Mouse (Mus musculus) heart, adult 2 months (tissue): ENCODE results near the gene Ptpn23. TPM values are rescaled to one million over a fixed set of nuclear protein-coding genes. Genes with fewer than 3 reads are reported as not detected.

Experiments used
- DNase-seq, 2 experiments: peaks; one replicate each; pipeline ENCODE4 v3.0.0; 2021
- H3K27ac ChIP-seq: fragments of 200-600 bp; 2 replicates; pipeline ENCODE4 v1.8.1; 2022
- H3K27me3 ChIP-seq: fragments of 200-500 bp; 2 replicates; pipeline ENCODE4 v1.6.1; 2012; ENCODE audit warnings: mild to moderate bottlenecking, low read length, inconsistent platforms, mixed read lengths; ENCODE audit not compliant: control insufficient read depth, insufficient read depth
- H3K36me3 ChIP-seq: fragments of 200-500 bp; 2 replicates; pipeline ENCODE4 v1.6.1; 2012; ENCODE audit warnings: low read length, inconsistent platforms; ENCODE audit not compliant: control insufficient read depth, insufficient read depth
- H3K4me1 ChIP-seq: fragments of 200-500 bp; 2 replicates; pipeline ENCODE4 v1.6.1; 2011; ENCODE audit warnings: low read length; ENCODE audit not compliant: control insufficient read depth, insufficient read depth
- H3K4me3 ChIP-seq: fragments of 200-600 bp; 2 replicates; pipeline ENCODE4 v1.8.1; 2022
- H3K79me2 ChIP-seq: fragments of 200-500 bp; replicated peaks from 2 replicates; pipeline ENCODE4 v1.6.1; 2012; ENCODE audit warnings: mild to moderate bottlenecking, inconsistent platforms, low read length, moderate library complexity, mixed read lengths; ENCODE audit not compliant: control insufficient read depth, insufficient read depth
- H3K9ac ChIP-seq: fragments of 200-500 bp; 2 replicates; pipeline ENCODE4 v1.6.1; 2012; ENCODE audit warnings: low read depth, mild to moderate bottlenecking, control low read depth, inconsistent platforms, low read length, mixed read lengths
- CTCF ChIP-seq: fragments of 200-600 bp; IDR thresholded peaks from 2 replicates; pipeline ENCODE4 v1.8.1; 2022; ENCODE audit warnings: antibody characterized with exemption, mild to moderate bottlenecking, moderate library complexity
- EP300 ChIP-seq: fragments of 200-500 bp; IDR thresholded peaks from 2 replicates; pipeline ENCODE4 v1.6.1; 2011; ENCODE audit warnings: low read depth, low read length, control low read depth; ENCODE audit not compliant: insufficient read depth
- POLR2A ChIP-seq: fragments of 200-500 bp; IDR thresholded peaks from 2 replicates; pipeline ENCODE4 v1.6.1; 2011; ENCODE audit warnings: mild to moderate bottlenecking, low read depth, low read length, control low read depth; ENCODE audit not compliant: insufficient read depth
- WGBS: fragments of 180-500 bp; shearing (Covaris S2); methylation state at CpG from one replicate; pipeline ENCODE4 v1.1.7; 2018; 5-methylcytosine and 5-hydroxymethylcytosine counted together
- intact Hi-C: fragments of 180-260 bp; cut with DNase I; formaldehyde crosslinking; loops from one replicate; pipeline ENCODE4 v1.15.1; 2025
- polyA plus RNA-seq: library from polyadenylated mRNA; depleted of rRNA; stranded (reverse); fragments of >200 nt; gene quantifications from 2 replicates; pipeline ENCODE4 v1.2.3, GENCODE M21; 2012
- total RNA-seq, 2 experiments: library from RNA; stranded (reverse); gene quantifications; 2 replicates each; pipeline ENCODE4 v1.2.3; 2021

Ptpn23 gene
- total and polyA plus RNA-seq, 3 experiments: 12.9 to 15.4 (median 15.2) TPM

DNA sequence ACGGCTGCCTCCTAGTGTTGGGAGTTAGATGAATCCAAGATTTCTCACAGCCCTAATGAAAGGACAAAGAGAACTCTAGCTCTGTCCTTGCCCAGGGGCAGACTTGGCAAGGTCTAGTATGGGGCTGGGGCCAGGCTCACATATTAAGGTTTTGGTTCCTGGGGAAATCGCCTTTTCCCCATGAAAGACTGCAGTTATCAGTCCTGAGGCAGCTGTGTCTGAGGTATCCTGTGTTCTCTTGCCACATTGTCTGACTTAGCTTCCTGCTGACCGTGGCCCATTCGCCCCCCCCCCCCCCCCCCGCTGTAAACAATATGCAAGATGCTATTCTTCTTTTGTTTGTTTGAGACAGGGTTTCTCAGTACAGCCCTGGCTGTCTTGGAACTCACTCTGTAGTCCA is 32.0 kb upstream of the Ptpn23 start:
- no peak for DNase-seq
- Histone ChIP-seq H3K27ac (no peak overlapping the region), H3K4me3 (no peak overlapping the region), H3K36me3 (no peaks in the 10 kb centered on the region), H3K4me1 (no peaks in the 10 kb centered on the region), H3K27me3 (no peaks in the 10 kb centered on the region), H3K9ac (no peak overlapping the region), H3K79me2 (no peaks in the 10 kb centered on the region)
- TF ChIP-seq EP300 (no peak), POLR2A (no peak), CTCF (no peak)
- intact Hi-C loops: loop anchor here (5.0 kb wide), 1 partner anchor 342 kb away; no protein-coding TSS in a partner anchor
- WGBS: 37% methylated on average over 5 of the region's 5 CpGs

DNA sequence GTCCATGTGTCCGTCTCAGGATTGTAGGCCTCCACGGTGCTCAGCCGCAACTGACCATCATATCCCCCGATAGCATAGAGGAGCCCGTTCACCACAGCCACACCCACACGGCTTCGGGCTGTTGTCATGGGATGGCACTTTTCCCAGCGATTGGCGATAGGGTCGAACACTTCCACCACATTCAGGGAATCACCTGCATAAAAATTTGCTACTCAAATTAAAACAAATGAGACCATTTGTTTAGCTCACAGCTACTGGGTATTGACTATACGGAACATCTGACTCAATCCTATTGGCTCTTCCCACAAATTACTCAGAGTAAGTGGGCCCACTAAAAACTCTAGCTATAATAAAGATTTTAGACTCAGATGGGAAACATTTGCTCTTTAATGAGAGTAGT is 28.0 kb upstream of the Ptpn23 start:
- intact Hi-C loops: no loop called here
- Histone ChIP-seq H3K79me2 (no peaks in the 10 kb centered on the region), H3K27me3 (no peaks in the 10 kb centered on the region), H3K27ac (no peak overlapping the region), H3K9ac (no peak overlapping the region), H3K4me1 (no peaks in the 10 kb centered on the region), H3K36me3 (no peaks in the 10 kb centered on the region), H3K4me3 (no peak overlapping the region)
- TF ChIP-seq CTCF (no peak), POLR2A (no peak), EP300 (no peak)
- WGBS: 92% methylated on average over 11 of the region's 11 CpGs
- DNase-seq: no peak

GRCm38 (mm10) chr9:110433045-110433444 is 25.0 kb upstream of the Ptpn23 start:
- WGBS: 97% methylated on average over 2 of the region's 2 CpGs
- Histone ChIP-seq H3K27me3 (no peaks in the 10 kb centered on the region), H3K79me2 (no peaks in the 10 kb centered on the region), H3K4me3 (no peak overlapping the region), H3K27ac (no peak overlapping the region), H3K36me3 (no peaks in the 10 kb centered on the region), H3K4me1 (no peaks in the 10 kb centered on the region), H3K9ac (no peak overlapping the region)
- intact Hi-C loops: no loop called here
- TF ChIP-seq EP300 (no peak), POLR2A (no peak), CTCF (no peak)
- no peak for DNase-seq

DNA sequence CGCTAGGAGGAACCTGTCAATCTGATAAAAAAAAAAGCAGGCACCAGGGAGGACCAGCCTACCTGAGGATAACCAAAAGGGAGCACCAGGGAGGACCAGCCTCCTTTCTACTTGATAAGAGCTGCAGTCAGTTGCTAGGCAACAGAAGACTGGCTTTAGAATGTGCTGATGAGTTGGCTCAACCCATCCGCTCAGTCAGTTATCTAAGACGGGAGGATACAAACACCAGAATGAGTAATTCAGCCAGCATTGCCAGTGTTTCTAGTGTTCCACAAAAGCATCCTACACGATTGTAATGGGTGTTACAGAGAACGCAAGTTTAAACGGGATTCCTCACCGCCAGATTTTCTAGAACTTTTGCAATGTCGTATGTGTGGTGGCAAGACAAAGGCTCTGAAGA is 23.2 kb upstream of the Ptpn23 start:
- no peak overlapping the region for H3K9ac ChIP-seq
- 69% methylated on average over 8 of the region's 8 CpGs for WGBS
- no peaks in the 10 kb centered on the region for H3K79me2 ChIP-seq
- no peaks in the 10 kb centered on the region for H3K36me3 ChIP-seq
- H3K27ac ChIP-seq: no peak overlapping the region
- H3K4me3 ChIP-seq: no peak overlapping the region
- intact Hi-C loops: no loop called here
- H3K27me3 ChIP-seq: no peaks in the 10 kb centered on the region
- no peak for DNase-seq
- TF ChIP-seq CTCF (no peak), EP300 (no peak), POLR2A (no peak)
- H3K4me1 ChIP-seq: no peaks in the 10 kb centered on the region

DNA sequence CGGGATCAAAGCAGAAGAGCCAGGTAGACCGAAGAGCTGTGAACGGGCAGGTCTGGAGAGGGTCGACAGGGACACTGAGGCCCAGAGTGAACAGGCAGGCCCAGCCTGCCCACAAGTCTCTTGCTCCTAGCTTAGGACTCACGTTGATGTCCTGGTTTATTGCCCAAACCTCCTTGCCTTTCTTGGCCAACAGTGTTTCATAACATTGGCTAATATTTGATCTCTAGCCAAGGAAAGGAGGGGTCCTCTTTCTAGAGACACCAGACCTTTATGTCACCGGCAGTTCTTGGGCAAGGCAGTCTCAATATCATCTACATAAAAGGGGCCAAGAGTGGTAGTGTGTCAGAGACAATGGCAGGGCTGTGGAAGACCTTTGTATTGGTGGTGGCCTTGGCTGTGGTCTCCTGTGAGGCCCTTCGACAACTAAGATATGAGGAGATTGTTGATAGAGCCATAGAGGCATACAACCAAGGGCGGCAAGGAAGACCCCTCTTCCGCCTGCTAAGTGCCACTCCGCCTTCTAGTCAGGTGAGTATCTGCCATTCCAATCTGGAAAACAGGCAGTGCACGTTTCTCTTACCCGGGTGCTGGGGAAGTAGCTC is 11.6 kb upstream of the Ptpn23 start, which contains the start of gene Ngp:
Gene Ngp (plus strand): TSS at position 237 of the 602 bp plus-strand sequence.
- intact Hi-C loops: no loop called here
- H3K4me3 ChIP-seq: no peak within 1 kb of the TSS
- H3K9ac ChIP-seq: no peak within 1 kb of the TSS
- no peaks in the 10 kb centered on the region for H3K27me3 ChIP-seq
- H3K36me3 ChIP-seq: no peaks in the 10 kb centered on the region
- 84% methylated on average over 12 of the region's 12 CpGs for WGBS
- no peaks in the 10 kb centered on the region for H3K79me2 ChIP-seq
- no peak for TF ChIP-seq POLR2A
- no peak for TF ChIP-seq CTCF
- TF ChIP-seq EP300: no peak
- DNase-seq: no peak
- H3K27ac ChIP-seq: no peak within 1 kb of the TSS
- no peaks in the 10 kb centered on the region for H3K4me1 ChIP-seq

DNA sequence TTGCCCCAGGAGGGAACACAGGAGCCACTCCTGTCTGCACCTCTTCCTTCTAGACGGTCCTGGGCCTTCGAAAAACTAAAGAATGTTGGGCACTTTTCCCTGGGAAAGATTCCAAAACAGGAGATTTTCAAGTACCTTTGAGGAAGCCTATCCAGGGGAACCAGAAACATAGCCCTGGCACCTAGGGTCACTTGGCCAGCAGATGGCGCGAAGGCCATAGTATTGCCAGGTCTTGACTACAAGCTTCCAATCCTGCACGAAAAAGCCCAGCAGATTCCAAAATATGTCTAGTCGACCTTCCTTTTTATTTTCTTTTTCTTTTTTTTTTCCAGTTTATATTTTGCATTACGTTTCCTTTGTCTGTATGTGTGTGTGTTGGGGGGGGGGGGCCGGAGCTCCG is 5.8 kb upstream of the Ptpn23 start:
- H3K27me3 ChIP-seq: no peaks in the 10 kb centered on the region
- DNase-seq: peak; percentile 38 to 40
- no peak overlapping the region for H3K27ac ChIP-seq
- no peaks in the 10 kb centered on the region for H3K79me2 ChIP-seq
- 41% methylated on average over 9 of the region's 9 CpGs for WGBS
- H3K36me3 ChIP-seq: no peaks in the 10 kb centered on the region
- intact Hi-C loops: loop anchor here (5.0 kb wide), 1 partner anchor 209 kb away; the partner anchor contains the start of gene Nradd
- H3K4me3 ChIP-seq: no peak overlapping the region
- H3K9ac ChIP-seq: no peak overlapping the region
- no peaks in the 10 kb centered on the region; the same call in 1 of the 2 replicates for H3K4me1 ChIP-seq
- TF ChIP-seq CTCF (peak; percentile 62), EP300 (no peak), POLR2A (no peak)
